Mouse (Mus musculus): ENCODE measurements at regions not wholly inside any gene's neighbourhood (a gene's known extent, or its start where the extent isn't known, plus 50 kb on each side); places are given as distances from the start of the nearest gene placed in this dataset.

- 91% methylated on average over 9 of the region's 9 CpGs for WGBS
- H3K27me3 ChIP-seq (ENCODE audit: insufficient read depth, poor library complexity, severe bottlenecking) = no peaks in the 10 kb centered on the region
- DNase-seq (ENCODE audit: low spot score) = no peak
- peaks cover 18% of the 10 kb centered on the region for H3K4me1 ChIP-seq (replicated peaks)
- H3K9me3 ChIP-seq = no peaks in the 10 kb centered on the region
- H3K36me3 ChIP-seq = no peaks in the 10 kb centered on the region
- H3K4me3 ChIP-seq = no peak overlapping the region
- no peak overlapping the region for H3K27ac ChIP-seq
These were observed 1199.6 kb upstream of the A1bg start for GRCm38 (mm10) chr15:62122265-62123023.

GRCm38 (mm10) chr15:62121696-62122095, 1198.9 kb upstream of the A1bg start:
- peaks cover 11% of the 10 kb centered on the region for H3K4me1 ChIP-seq (replicated peaks)
- DNase-seq (ENCODE audit: low spot score) = no peak
- WGBS = 93% methylated on average over 4 of the region's 4 CpGs
- no peak overlapping the region for H3K4me3 ChIP-seq
- no peaks in the 10 kb centered on the region for H3K9me3 ChIP-seq
- no peaks in the 10 kb centered on the region for H3K27me3 ChIP-seq (ENCODE audit: insufficient read depth, poor library complexity, severe bottlenecking)
- H3K36me3 ChIP-seq = no peaks in the 10 kb centered on the region
- H3K27ac ChIP-seq = no peak overlapping the region

- H3K4me3 ChIP-seq = no peak overlapping the region
- no peaks in the 10 kb centered on the region for H3K27me3 ChIP-seq (ENCODE audit: insufficient read depth, poor library complexity, severe bottlenecking)
- no peaks in the 10 kb centered on the region for H3K36me3 ChIP-seq
- peaks cover 11% of the 10 kb centered on the region for H3K4me1 ChIP-seq (replicated peaks)
- no peak for DNase-seq (ENCODE audit: low spot score)
- H3K27ac ChIP-seq = no peak overlapping the region
- 11% methylated on average over 4 of the region's 4 CpGs for WGBS
- no peaks in the 10 kb centered on the region for H3K9me3 ChIP-seq
These were observed 1197.9 kb upstream of the A1bg start for GRCm38 (mm10) chr15:62120735-62121134.

- H3K27ac ChIP-seq = no peak overlapping the region
- H3K4me3 ChIP-seq = no peak overlapping the region
- WGBS = 71% methylated on average over 10 of the region's 10 CpGs
- DNase-seq (ENCODE audit: low spot score) = no peak
- H3K36me3 ChIP-seq = no peaks in the 10 kb centered on the region
- no peaks in the 10 kb centered on the region for H3K27me3 ChIP-seq (ENCODE audit: insufficient read depth, poor library complexity, severe bottlenecking)
- peaks cover 11% of the 10 kb centered on the region for H3K4me1 ChIP-seq (replicated peaks)
- no peaks in the 10 kb centered on the region for H3K9me3 ChIP-seq
These were observed 1196.2 kb upstream of the A1bg start for GRCm38 (mm10) chr15:62118997-62119396.

- Histone ChIP-seq H3K9me3 (no peaks in the 10 kb centered on the region), H3K27me3 (ENCODE audit: insufficient read depth, poor library complexity, severe bottlenecking) (no peaks in the 10 kb centered on the region), H3K4me3 (no peak overlapping the region), H3K4me1 (replicated peaks) (peaks cover 8% of the 10 kb centered on the region), H3K36me3 (no peaks in the 10 kb centered on the region), H3K27ac (no peak overlapping the region)
- DNase-seq (ENCODE audit: low spot score) = no peak
- WGBS = 95% methylated on average over 1 of the region's 1 CpGs
These were observed 1193.4 kb upstream of the A1bg start for GRCm38 (mm10) chr15:62116184-62116583.

GRCm38 (mm10) chr15:62114815-62115214, 1192.0 kb upstream of the A1bg start:
- Histone ChIP-seq H3K27me3 (ENCODE audit: insufficient read depth, poor library complexity, severe bottlenecking) (no peaks in the 10 kb centered on the region), H3K4me1 (replicated peaks) (0 out of 2 replicates have a peak, but pooled peaks cover 3% of the 10 kb centered on the region), H3K4me3 (no peak overlapping the region), H3K9me3 (no peaks in the 10 kb centered on the region), H3K36me3 (no peaks in the 10 kb centered on the region), H3K27ac (no peak overlapping the region)
- WGBS = 62% methylated on average over 4 of the region's 4 CpGs
- DNase-seq (ENCODE audit: low spot score) = no peak

GRCm38 (mm10) chr15:62112151-62112550, 1189.3 kb upstream of the A1bg start:
- WGBS = 83% methylated on average over 2 of the region's 2 CpGs
- Histone ChIP-seq H3K36me3 (no peaks in the 10 kb centered on the region), H3K4me3 (no peak overlapping the region), H3K27ac (no peak overlapping the region), H3K4me1 (replicated peaks) (no peaks in the 10 kb centered on the region), H3K27me3 (ENCODE audit: insufficient read depth, poor library complexity, severe bottlenecking) (no peaks in the 10 kb centered on the region), H3K9me3 (no peaks in the 10 kb centered on the region)
- no peak for DNase-seq (ENCODE audit: low spot score)

- Histone ChIP-seq H3K4me3 (no peak overlapping the region), H3K27me3 (ENCODE audit: insufficient read depth, poor library complexity, severe bottlenecking) (0 out of 2 replicates have a peak, but pooled peaks cover 4% of the 10 kb centered on the region), H3K4me1 (replicated peaks) (peaks cover 15% of the 10 kb centered on the region), H3K36me3 (no peaks in the 10 kb centered on the region), H3K9me3 (no peaks in the 10 kb centered on the region), H3K27ac (no peak overlapping the region)
- no peak for DNase-seq (ENCODE audit: low spot score)
- 90% methylated on average over 3 of the region's 3 CpGs for WGBS
These were observed 1185.2 kb upstream of the A1bg start for GRCm38 (mm10) chr15:62107976-62108375.

- no peak overlapping the region for H3K4me3 ChIP-seq
- WGBS = 11% methylated on average over 5 of the region's 5 CpGs
- no peaks in the 10 kb centered on the region for H3K36me3 ChIP-seq
- peak; percentile 63 for DNase-seq (ENCODE audit: low spot score)
- H3K27me3 ChIP-seq (ENCODE audit: insufficient read depth, poor library complexity, severe bottlenecking) = 0 out of 2 replicates have a peak, but pooled peaks cover 4% of the 10 kb centered on the region
- peaks cover 7% of the 10 kb centered on the region; the same call in 1 of the 2 replicates for H3K9me3 ChIP-seq
- peak overlapping the region; percentile 29; the same call in 1 of the 2 replicates for H3K27ac ChIP-seq
- H3K4me1 ChIP-seq (replicated peaks) = peaks cover 15% of the 10 kb centered on the region
These were observed 1183.7 kb upstream of the A1bg start for GRCm38 (mm10) chr15:62106518-62106975.

GRCm38 (mm10) chr15:62105483-62105882, 1182.7 kb upstream of the A1bg start:
- Histone ChIP-seq H3K36me3 (no peaks in the 10 kb centered on the region), H3K9me3 (peaks cover 7% of the 10 kb centered on the region; the same call in 1 of the 2 replicates), H3K4me3 (no peak overlapping the region), H3K27me3 (ENCODE audit: insufficient read depth, poor library complexity, severe bottlenecking) (0 out of 2 replicates have a peak, but pooled peaks cover 4% of the 10 kb centered on the region), H3K4me1 (replicated peaks) (peaks cover 15% of the 10 kb centered on the region), H3K27ac (no peak overlapping the region)
- 58% methylated on average over 9 of the region's 9 CpGs for WGBS
- no peak for DNase-seq (ENCODE audit: low spot score)

GRCm38 (mm10) chr15:62104653-62105052, 1181.8 kb upstream of the A1bg start:
- no peak overlapping the region for H3K27ac ChIP-seq
- WGBS = 72% methylated on average over 7 of the region's 7 CpGs
- H3K4me1 ChIP-seq (replicated peaks) = peaks cover 15% of the 10 kb centered on the region
- H3K27me3 ChIP-seq (ENCODE audit: insufficient read depth, poor library complexity, severe bottlenecking) = 0 out of 2 replicates have a peak, but pooled peaks cover 4% of the 10 kb centered on the region
- no peak for DNase-seq (ENCODE audit: low spot score)
- no peak overlapping the region for H3K4me3 ChIP-seq
- no peaks in the 10 kb centered on the region for H3K36me3 ChIP-seq
- H3K9me3 ChIP-seq = peaks cover 7% of the 10 kb centered on the region; the same call in 1 of the 2 replicates

- Histone ChIP-seq H3K9me3 (peaks cover 7% of the 10 kb centered on the region; the same call in 1 of the 2 replicates), H3K4me3 (no peak overlapping the region), H3K27ac (no peak overlapping the region), H3K36me3 (no peaks in the 10 kb centered on the region), H3K4me1 (replicated peaks) (peaks cover 7% of the 10 kb centered on the region), H3K27me3 (ENCODE audit: insufficient read depth, poor library complexity, severe bottlenecking) (peaks cover 7% of the 10 kb centered on the region; the same call in 1 of the 2 replicates)
- 92% methylated on average over 6 of the region's 6 CpGs for WGBS
- DNase-seq (ENCODE audit: low spot score) = no peak
These were observed 1176.9 kb upstream of the A1bg start for GRCm38 (mm10) chr15:62099683-62100082.
